Mouse (Mus musculus): ENCODE data around the gene H2-K1. TPM values are rescaled to one million over a fixed set of nuclear protein-coding genes. Genes with fewer than 3 reads are reported as not detected.

Gene H2-K1
- total and polyA plus RNA-seq, 2 experiments from 2014 or later, result 21.2 to 22.2 TPM

- H3K4me2 ChIP-seq (ENCODE audit: low read depth, low read length, poor library complexity, severe bottlenecking), result peak overlapping the region; percentile 97
- H3K4me1 ChIP-seq (ENCODE audit: insufficient read depth, low read length), result peaks cover 24% of the 10 kb centered on the region
- TF ChIP-seq CTCF (IDR thresholded peaks at IDR 0.05), result no peak
- H3K27ac ChIP-seq (ENCODE audit: low read depth, low read length), result peak overlapping the region; percentile 97; the same call in 1 of the 2 replicates
- WGBS, result 63% methylated on average over 9 of the region's 9 CpGs
- peak overlapping the region; percentile 70 for H3K4me3 ChIP-seq (ENCODE audit: low read depth, low read length)
- H3K9ac ChIP-seq (replicated peaks; ENCODE audit: low read length, poor library complexity, severe bottlenecking), result peak overlapping the region; percentile 96
- peaks cover 36% of the 10 kb centered on the region for H3K36me3 ChIP-seq (ENCODE audit: insufficient read depth, low read length)
- H3K9me3 ChIP-seq (ENCODE audit: low read length), result no peaks in the 10 kb centered on the region
- ATAC-seq (ENCODE audit: low FRiP score) (no peak), DNase-seq (ENCODE audit: low spot score) (no peak)
- no peaks in the 10 kb centered on the region for H3K27me3 ChIP-seq (ENCODE audit: insufficient read depth, low read length)
These were observed 32.7 kb upstream of the H2-K1 start for GRCm38 (mm10) chr17:34032806-34033205.

- no peak for TF ChIP-seq CTCF (IDR thresholded peaks at IDR 0.05)
- peak overlapping the region; percentile 97 for H3K4me2 ChIP-seq (ENCODE audit: low read depth, low read length, poor library complexity, severe bottlenecking)
- no peaks in the 10 kb centered on the region for H3K27me3 ChIP-seq (ENCODE audit: insufficient read depth, low read length)
- H3K9ac ChIP-seq (replicated peaks; ENCODE audit: low read length, poor library complexity, severe bottlenecking), result peak overlapping the region; percentile 96
- peak overlapping the region; percentile 70 for H3K4me3 ChIP-seq (ENCODE audit: low read depth, low read length)
- H3K36me3 ChIP-seq (ENCODE audit: insufficient read depth, low read length), result peaks cover 30% of the 10 kb centered on the region
- ATAC-seq (ENCODE audit: low FRiP score) (0 out of 2 replicates have a peak, but pooled peaks have one; percentile 1), DNase-seq (ENCODE audit: low spot score) (peak; percentile 51)
- peaks cover 24% of the 10 kb centered on the region for H3K4me1 ChIP-seq (ENCODE audit: insufficient read depth, low read length)
- under 1% methylated on average over 34 of the region's 48 CpGs for WGBS
- no peaks in the 10 kb centered on the region for H3K9me3 ChIP-seq (ENCODE audit: low read length)
- peak overlapping the region; percentile 97 for H3K27ac ChIP-seq (ENCODE audit: low read depth, low read length)
These were observed 32.1 kb upstream of the H2-K1 start for GRCm38 (mm10) chr17:34032174-34032632.

DNA sequence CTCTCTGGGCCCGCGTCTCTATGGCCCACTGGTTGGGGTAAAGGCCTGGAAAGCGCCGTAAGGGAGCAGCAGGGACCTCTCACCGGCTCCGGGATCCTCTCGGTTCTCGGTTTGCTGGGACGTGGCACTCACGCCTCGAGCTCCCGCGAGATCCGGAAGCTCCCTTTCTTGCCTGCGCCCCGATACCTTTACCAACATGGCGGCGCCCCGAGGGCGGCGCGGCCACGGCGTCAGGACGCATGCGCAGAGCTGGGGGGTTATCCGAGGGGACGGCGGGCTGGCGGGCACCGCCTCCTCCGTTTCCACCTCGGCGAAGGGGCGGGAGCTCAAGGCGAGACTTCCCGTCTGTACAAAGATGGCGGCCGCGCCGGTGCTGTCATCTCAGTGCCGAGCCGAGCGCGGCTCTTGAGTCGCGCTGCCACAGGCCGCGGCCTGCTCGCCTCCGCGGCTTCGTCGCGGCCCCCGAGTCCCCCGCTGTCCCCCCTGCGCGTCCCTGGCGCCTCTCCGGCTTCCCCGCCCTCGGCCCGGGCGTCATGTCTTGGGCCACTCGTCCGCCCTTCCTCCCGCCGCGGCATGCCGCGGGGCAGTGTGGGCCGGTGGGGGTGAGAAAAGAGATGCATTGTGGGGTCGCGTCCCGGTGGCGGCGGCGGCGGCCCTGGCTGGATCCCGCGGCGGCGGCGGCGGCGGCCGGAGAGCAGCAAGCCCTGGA is 31.5 kb upstream of the H2-K1 start, which contains the start of the genes Slc39a7 and Rxrb:
Gene Slc39a7 (minus strand): TSS at position 218 of the 709 bp plus-strand sequence.
Gene Rxrb (plus strand): TSS at position 348 of the 709 bp plus-strand sequence.
- TF ChIP-seq CTCF (IDR thresholded peaks at IDR 0.05), result no peak
- H3K27ac ChIP-seq (ENCODE audit: low read depth, low read length), result peak within 1 kb of the TSS; percentile 97
- peaks cover 26% of the 10 kb centered on the region for H3K36me3 ChIP-seq (ENCODE audit: insufficient read depth, low read length)
- H3K4me1 ChIP-seq (ENCODE audit: insufficient read depth, low read length), result peaks cover 27% of the 10 kb centered on the region
- H3K9me3 ChIP-seq (ENCODE audit: low read length), result no peaks in the 10 kb centered on the region
- H3K27me3 ChIP-seq (ENCODE audit: insufficient read depth, low read length), result no peaks in the 10 kb centered on the region
- ATAC-seq (ENCODE audit: low FRiP score) (peak; percentile 82), DNase-seq (ENCODE audit: low spot score) (peak; percentile 97)
- H3K4me3 ChIP-seq (ENCODE audit: low read depth, low read length), result peak within 1 kb of the TSS; percentile 70
- WGBS, result under 1% methylated on average over 53 of the region's 88 CpGs
- H3K9ac ChIP-seq (replicated peaks; ENCODE audit: low read length, poor library complexity, severe bottlenecking), result peak within 1 kb of the TSS; percentile 96
- H3K4me2 ChIP-seq (ENCODE audit: low read depth, low read length, poor library complexity, severe bottlenecking), result peak within 1 kb of the TSS; percentile 97

DNA sequence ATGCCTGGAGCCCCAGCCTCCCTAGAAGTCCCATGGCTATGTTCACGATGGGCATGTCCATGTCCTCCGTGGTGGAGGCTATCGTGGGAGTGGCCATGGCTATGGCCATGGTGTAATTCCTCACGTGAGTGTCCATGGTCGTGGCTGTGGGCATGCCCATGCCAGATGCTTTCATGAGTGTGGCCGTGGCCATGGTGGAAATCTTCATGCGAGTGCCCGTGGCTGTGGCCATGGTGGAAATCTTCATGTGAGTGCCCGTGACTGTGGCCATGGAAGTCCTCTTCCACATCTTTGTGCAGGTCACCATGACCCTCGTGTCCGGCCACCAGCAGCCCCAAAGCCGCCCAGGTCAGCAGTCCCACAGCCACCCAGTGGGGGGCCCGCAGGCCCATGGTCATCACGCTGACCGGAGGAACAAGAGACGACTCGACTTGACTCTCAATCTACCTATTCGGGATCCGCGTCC is 30.7 kb upstream of the H2-K1 start:
- Histone ChIP-seq H3K4me2 (ENCODE audit: low read depth, low read length, poor library complexity, severe bottlenecking) (peak overlapping the region; percentile 97), H3K36me3 (ENCODE audit: insufficient read depth, low read length) (peaks cover 19% of the 10 kb centered on the region), H3K4me1 (ENCODE audit: insufficient read depth, low read length) (peaks cover 28% of the 10 kb centered on the region), H3K27me3 (ENCODE audit: insufficient read depth, low read length) (no peaks in the 10 kb centered on the region), H3K27ac (ENCODE audit: low read depth, low read length) (peak overlapping the region; percentile 97), H3K9me3 (ENCODE audit: low read length) (no peaks in the 10 kb centered on the region), H3K9ac (replicated peaks; ENCODE audit: low read length, poor library complexity, severe bottlenecking) (peak overlapping the region; percentile 96), H3K4me3 (ENCODE audit: low read depth, low read length) (peak overlapping the region; percentile 70)
- no peak for ATAC-seq (ENCODE audit: low FRiP score)
- DNase-seq (ENCODE audit: low spot score), result no peak
- 0 out of 2 replicates have a peak, but pooled peaks have one; percentile 5 for TF ChIP-seq CTCF (IDR thresholded peaks at IDR 0.05)
- WGBS, result 5% methylated on average over 20 of the region's 20 CpGs

- peak overlapping the region; percentile 97 for H3K4me2 ChIP-seq (ENCODE audit: low read depth, low read length, poor library complexity, severe bottlenecking)
- 52% methylated on average over 21 of the region's 21 CpGs for WGBS
- H3K4me3 ChIP-seq (ENCODE audit: low read depth, low read length), result peak overlapping the region; percentile 70
- peaks cover 16% of the 10 kb centered on the region for H3K36me3 ChIP-seq (ENCODE audit: insufficient read depth, low read length)
- H3K27ac ChIP-seq (ENCODE audit: low read depth, low read length), result no peak overlapping the region
- DNase-seq (ENCODE audit: low spot score) (no peak), ATAC-seq (ENCODE audit: low FRiP score) (no peak)
- peak overlapping the region; percentile 96 for H3K9ac ChIP-seq (replicated peaks; ENCODE audit: low read length, poor library complexity, severe bottlenecking)
- no peaks in the 10 kb centered on the region for H3K9me3 ChIP-seq (ENCODE audit: low read length)
- no peak for TF ChIP-seq CTCF (IDR thresholded peaks at IDR 0.05)
- no peaks in the 10 kb centered on the region for H3K27me3 ChIP-seq (ENCODE audit: insufficient read depth, low read length)
- H3K4me1 ChIP-seq (ENCODE audit: insufficient read depth, low read length), result peaks cover 37% of the 10 kb centered on the region
These were observed 29.9 kb upstream of the H2-K1 start for GRCm38 (mm10) chr17:34029890-34030595.
